Mouse (Mus musculus): Measurements from ENCODE around the gene Jazf1. TPM values are rescaled to one million over a fixed set of nuclear protein-coding genes. Genes with fewer than 3 reads are reported as not detected.

The Jazf1 gene
- polyA plus RNA-seq, 1 experiment from 2014 or later, result 1.4 TPM

- H3K27ac ChIP-seq, result no peak overlapping the region
- H3K4me2 ChIP-seq, result no peak overlapping the region
- H3K9me3 ChIP-seq (replicated peaks), result no peaks in the 10 kb centered on the region
- ATAC-seq (ENCODE audit: low read depth) (no peak), DNase-seq (no peak)
- H3K4me1 ChIP-seq (replicated peaks), result no peaks in the 10 kb centered on the region
- no peak overlapping the region for H3K9ac ChIP-seq
- no peaks in the 10 kb centered on the region for H3K27me3 ChIP-seq
- H3K36me3 ChIP-seq, result no peaks in the 10 kb centered on the region
- no peak overlapping the region for H3K4me3 ChIP-seq (replicated peaks)
- WGBS (ENCODE audit: insufficient replicate concordance), result 58% methylated on average over 10 of the region's 10 CpGs
These were observed 100.7 kb downstream of the Jazf1 start for GRCm38 (mm10) chr6:52967557-52968270.

GRCm38 (mm10) chr6:52966001-52966400 lies 102.4 kb downstream of the Jazf1 start:
- no peak for ATAC-seq (ENCODE audit: low read depth)
- Histone ChIP-seq H3K36me3 (no peaks in the 10 kb centered on the region), H3K9me3 (replicated peaks) (no peaks in the 10 kb centered on the region), H3K27me3 (no peaks in the 10 kb centered on the region), H3K4me2 (no peak overlapping the region), H3K4me3 (replicated peaks) (no peak overlapping the region), H3K4me1 (replicated peaks) (no peaks in the 10 kb centered on the region), H3K9ac (no peak overlapping the region), H3K27ac (no peak overlapping the region)
- DNase-seq, result no peak
- WGBS (ENCODE audit: insufficient replicate concordance), result 41% methylated on average over 4 of the region's 4 CpGs

GRCm38 (mm10) chr6:52965340-52965739 lies 103.1 kb downstream of the Jazf1 start:
- no peak overlapping the region for H3K27ac ChIP-seq
- ATAC-seq (ENCODE audit: low read depth), result no peak
- 39% methylated on average over 7 of the region's 7 CpGs for WGBS (ENCODE audit: insufficient replicate concordance)

GRCm38 (mm10) chr6:52963840-52964690 lies 104.4 kb downstream of the Jazf1 start:
- H3K27me3 ChIP-seq, result no peaks in the 10 kb centered on the region
- no peaks in the 10 kb centered on the region for H3K4me1 ChIP-seq (replicated peaks)
- no peaks in the 10 kb centered on the region for H3K9me3 ChIP-seq (replicated peaks)
- H3K27ac ChIP-seq, result no peak overlapping the region
- ATAC-seq (ENCODE audit: low read depth) (no peak), DNase-seq (no peak)
- WGBS (ENCODE audit: insufficient replicate concordance), result 76% methylated on average over 13 of the region's 13 CpGs
- no peak overlapping the region for H3K9ac ChIP-seq
- H3K4me3 ChIP-seq (replicated peaks), result no peak overlapping the region
- no peaks in the 10 kb centered on the region for H3K36me3 ChIP-seq
- H3K4me2 ChIP-seq, result no peak overlapping the region

More at GRCm38 (mm10) chr6:52965340-52965739, 103.1 kb downstream of the Jazf1 start:
- Histone ChIP-seq H3K9me3 (replicated peaks) (no peaks in the 10 kb centered on the region), H3K36me3 (no peaks in the 10 kb centered on the region), H3K4me2 (no peak overlapping the region), H3K4me1 (replicated peaks) (no peaks in the 10 kb centered on the region), H3K27me3 (no peaks in the 10 kb centered on the region), H3K4me3 (replicated peaks) (no peak overlapping the region), H3K9ac (no peak overlapping the region)
- DNase-seq, result no peak

- no peak overlapping the region for H3K9ac ChIP-seq
- no peak overlapping the region for H3K4me3 ChIP-seq (replicated peaks)
- 65% methylated on average over 6 of the region's 6 CpGs for WGBS (ENCODE audit: insufficient replicate concordance)
- H3K4me1 ChIP-seq (replicated peaks), result no peaks in the 10 kb centered on the region
- no peak overlapping the region for H3K4me2 ChIP-seq
- H3K27me3 ChIP-seq, result no peaks in the 10 kb centered on the region
- H3K36me3 ChIP-seq, result no peaks in the 10 kb centered on the region
- no peak overlapping the region for H3K27ac ChIP-seq
- H3K9me3 ChIP-seq (replicated peaks), result no peaks in the 10 kb centered on the region
- DNase-seq (no peak), ATAC-seq (ENCODE audit: low read depth) (no peak)
These were observed 105.0 kb downstream of the Jazf1 start for GRCm38 (mm10) chr6:52963430-52963732.

- no peaks in the 10 kb centered on the region for H3K4me1 ChIP-seq (replicated peaks)
- H3K4me3 ChIP-seq (replicated peaks), result no peak overlapping the region
- WGBS (ENCODE audit: insufficient replicate concordance), result 49% methylated on average over 4 of the region's 4 CpGs
- H3K27ac ChIP-seq, result no peak overlapping the region
- H3K27me3 ChIP-seq, result no peaks in the 10 kb centered on the region
- H3K9ac ChIP-seq, result no peak overlapping the region
- DNase-seq, result no peak
- no peak overlapping the region for H3K4me2 ChIP-seq
- H3K36me3 ChIP-seq, result no peaks in the 10 kb centered on the region
- ATAC-seq (ENCODE audit: low read depth), result no peak
- no peaks in the 10 kb centered on the region for H3K9me3 ChIP-seq (replicated peaks)
These were observed 105.6 kb downstream of the Jazf1 start for GRCm38 (mm10) chr6:52962600-52963429.

- 57% methylated on average over 6 of the region's 6 CpGs for WGBS (ENCODE audit: insufficient replicate concordance)
- Histone ChIP-seq H3K4me2 (no peak overlapping the region), H3K4me1 (replicated peaks) (no peaks in the 10 kb centered on the region), H3K27ac (no peak overlapping the region), H3K36me3 (no peaks in the 10 kb centered on the region), H3K9ac (no peak overlapping the region), H3K4me3 (replicated peaks) (no peak overlapping the region), H3K27me3 (no peaks in the 10 kb centered on the region), H3K9me3 (replicated peaks) (no peaks in the 10 kb centered on the region)
- ATAC-seq (ENCODE audit: low read depth), result no peak
- no peak for DNase-seq
These were observed 106.6 kb downstream of the Jazf1 start for GRCm38 (mm10) chr6:52961660-52962490.

- Histone ChIP-seq H3K4me2 (no peak overlapping the region), H3K4me1 (replicated peaks) (no peaks in the 10 kb centered on the region), H3K9me3 (replicated peaks) (no peaks in the 10 kb centered on the region), H3K4me3 (replicated peaks) (no peak overlapping the region), H3K27me3 (no peaks in the 10 kb centered on the region), H3K9ac (no peak overlapping the region), H3K27ac (no peak overlapping the region), H3K36me3 (no peaks in the 10 kb centered on the region)
- 4% methylated on average over 4 of the region's 4 CpGs for WGBS (ENCODE audit: insufficient replicate concordance)
- no peak for ATAC-seq (ENCODE audit: low read depth)
- DNase-seq, result peak; percentile 20
These were observed 110.7 kb downstream of the Jazf1 start for GRCm38 (mm10) chr6:52957730-52958129.

GRCm38 (mm10) chr6:52956131-52956530 lies 112.3 kb downstream of the Jazf1 start:
- no peak overlapping the region for H3K9ac ChIP-seq
- no peaks in the 10 kb centered on the region for H3K9me3 ChIP-seq (replicated peaks)
- no peaks in the 10 kb centered on the region for H3K36me3 ChIP-seq
- DNase-seq (no peak), ATAC-seq (ENCODE audit: low read depth) (no peak)
- WGBS (ENCODE audit: insufficient replicate concordance), result 58% methylated on average over 2 of the region's 2 CpGs
- H3K4me2 ChIP-seq, result no peak overlapping the region
- H3K4me1 ChIP-seq (replicated peaks), result no peaks in the 10 kb centered on the region
- no peak overlapping the region for H3K27ac ChIP-seq
- no peaks in the 10 kb centered on the region for H3K27me3 ChIP-seq
- H3K4me3 ChIP-seq (replicated peaks), result no peak overlapping the region

GRCm38 (mm10) chr6:52955304-52955703 lies 113.1 kb downstream of the Jazf1 start:
- Histone ChIP-seq H3K9ac (no peak overlapping the region), H3K4me2 (no peak overlapping the region), H3K9me3 (replicated peaks) (no peaks in the 10 kb centered on the region), H3K27ac (no peak overlapping the region), H3K36me3 (no peaks in the 10 kb centered on the region), H3K4me3 (replicated peaks) (no peak overlapping the region), H3K4me1 (replicated peaks) (no peaks in the 10 kb centered on the region), H3K27me3 (no peaks in the 10 kb centered on the region)
- no peak for DNase-seq
- ATAC-seq (ENCODE audit: low read depth), result no peak
- 29% methylated on average over 2 of the region's 2 CpGs for WGBS (ENCODE audit: insufficient replicate concordance)

- no peak overlapping the region for H3K4me2 ChIP-seq
- no peak for ATAC-seq (ENCODE audit: low read depth)
- no peak overlapping the region for H3K27ac ChIP-seq
- no peak overlapping the region for H3K4me3 ChIP-seq (replicated peaks)
- no peaks in the 10 kb centered on the region for H3K36me3 ChIP-seq
- no peaks in the 10 kb centered on the region for H3K9me3 ChIP-seq (replicated peaks)
- 79% methylated on average over 3 of the region's 3 CpGs for WGBS (ENCODE audit: insufficient replicate concordance)
- no peaks in the 10 kb centered on the region for H3K4me1 ChIP-seq (replicated peaks)
- no peaks in the 10 kb centered on the region for H3K27me3 ChIP-seq
- H3K9ac ChIP-seq, result no peak overlapping the region
- DNase-seq, result no peak
These were observed 113.6 kb downstream of the Jazf1 start for GRCm38 (mm10) chr6:52954861-52955260.
